Mouse (Mus musculus): ENCODE results near the gene Sel1l. TPM values are rescaled to one million over a fixed set of nuclear protein-coding genes. Genes with fewer than 3 reads are reported as not detected.

Gene Sel1l
- polyA plus RNA-seq, 1 experiment, result 91.4 TPM

DNA sequence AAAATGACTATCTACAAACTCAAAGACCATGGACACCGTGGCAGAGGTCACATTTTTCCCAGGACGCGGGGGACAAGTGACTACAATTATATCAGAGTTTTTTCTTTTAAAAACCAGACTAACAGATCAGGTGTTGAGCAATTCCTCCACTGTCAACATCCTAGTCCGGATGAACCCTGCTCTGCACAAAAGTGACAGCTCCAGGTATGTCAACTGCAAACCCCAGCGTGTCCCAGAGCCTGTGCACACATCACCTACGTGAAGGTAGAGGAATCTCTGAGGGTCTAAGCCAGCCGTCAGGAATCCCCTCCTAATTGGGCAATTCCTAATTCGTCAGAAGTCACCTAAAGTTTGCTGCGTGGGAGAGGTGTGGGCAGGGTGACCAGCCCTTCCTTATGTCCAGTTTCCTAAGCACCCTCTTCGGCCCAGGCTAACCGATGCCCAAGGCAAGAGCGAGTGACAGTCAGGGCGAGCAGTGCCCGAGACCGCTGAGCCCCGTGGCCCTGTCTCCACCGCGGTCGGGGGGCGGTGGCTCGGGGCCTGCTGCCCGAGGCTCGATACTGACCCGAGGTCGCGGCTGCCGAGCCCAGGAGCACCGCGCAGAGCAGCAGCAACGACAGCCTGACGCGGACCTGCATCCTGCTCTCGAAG is 438 bp downstream of the Sel1l start:
- no peak for TF ChIP-seq POLR2A (IDR thresholded peaks at IDR 0.05; ENCODE audit: borderline replicate concordance, low read depth, low read length)
- TF ChIP-seq CTCF (IDR thresholded peaks at IDR 0.05; ENCODE audit: low read depth, low read length), result no peak
- Histone ChIP-seq H3K4me1 (ENCODE audit: control insufficient read depth, insufficient read depth, low read length) (peaks cover 28% of the 10 kb centered on the region), H3K27ac (ENCODE audit: insufficient read depth, low read depth, low read length) (peak overlapping the region; percentile 7; the same call in 1 of the 2 replicates), H3K4me3 (ENCODE audit: insufficient read depth, low read length) (peak overlapping the region; percentile 81)

DNA sequence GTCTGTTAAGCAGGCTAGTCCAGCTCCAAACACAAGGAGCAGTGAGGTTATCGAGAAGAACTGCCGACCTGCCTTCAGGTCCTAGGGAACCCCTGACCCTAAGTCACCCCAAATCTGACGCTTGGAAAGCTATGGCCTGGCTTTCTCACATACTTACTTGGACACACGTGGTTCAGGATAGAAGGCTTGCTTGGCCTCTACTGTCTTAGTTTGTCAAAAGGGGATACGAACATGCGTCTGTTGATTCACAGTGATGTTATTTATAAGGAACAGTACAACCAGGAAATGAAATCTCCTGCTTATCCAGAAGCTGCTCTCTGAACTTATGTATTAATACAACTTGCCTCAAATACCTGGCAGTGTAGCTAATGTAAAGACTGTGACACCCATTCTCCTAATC is 2.9 kb downstream of the Sel1l start:
- Histone ChIP-seq H3K4me1 (ENCODE audit: control insufficient read depth, insufficient read depth, low read length) (peaks cover 33% of the 10 kb centered on the region), H3K27ac (ENCODE audit: insufficient read depth, low read depth, low read length) (no peak overlapping the region)

DNA sequence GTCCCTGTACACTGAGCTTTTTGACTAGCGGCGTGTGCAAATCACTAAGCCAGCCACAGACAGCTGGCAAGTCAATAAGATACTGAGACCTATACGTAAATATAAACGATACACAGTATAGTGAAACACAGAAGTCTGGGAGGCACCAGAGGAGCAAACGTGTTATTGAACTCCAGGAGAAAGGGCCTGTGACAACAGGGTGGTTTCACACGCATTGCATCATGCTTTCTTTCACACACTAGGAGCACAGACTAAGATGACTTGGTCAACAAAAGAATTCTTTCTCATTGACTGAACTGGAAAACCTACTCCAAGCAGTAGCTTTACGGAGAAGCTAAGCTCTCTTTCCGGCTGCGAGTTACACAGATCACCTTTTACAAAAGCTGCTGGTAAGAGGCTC is 3.6 kb downstream of the Sel1l start:
- H3K4me3 ChIP-seq (ENCODE audit: insufficient read depth, low read length), result no peak overlapping the region
- H3K27ac ChIP-seq (ENCODE audit: insufficient read depth, low read depth, low read length), result peak overlapping the region; percentile 19
- no peak for TF ChIP-seq POLR2A (IDR thresholded peaks at IDR 0.05; ENCODE audit: borderline replicate concordance, low read depth, low read length)
- TF ChIP-seq CTCF (IDR thresholded peaks at IDR 0.05; ENCODE audit: low read depth, low read length), result no peak
- H3K4me1 ChIP-seq (ENCODE audit: control insufficient read depth, insufficient read depth, low read length), result peaks cover 33% of the 10 kb centered on the region

More for the DNA sequence above, 2.9 kb downstream of the Sel1l start:
- TF ChIP-seq POLR2A (IDR thresholded peaks at IDR 0.05; ENCODE audit: borderline replicate concordance, low read depth, low read length) (no peak), CTCF (IDR thresholded peaks at IDR 0.05; ENCODE audit: low read depth, low read length) (no peak)
- H3K4me3 ChIP-seq (ENCODE audit: insufficient read depth, low read length), result no peak overlapping the region

DNA sequence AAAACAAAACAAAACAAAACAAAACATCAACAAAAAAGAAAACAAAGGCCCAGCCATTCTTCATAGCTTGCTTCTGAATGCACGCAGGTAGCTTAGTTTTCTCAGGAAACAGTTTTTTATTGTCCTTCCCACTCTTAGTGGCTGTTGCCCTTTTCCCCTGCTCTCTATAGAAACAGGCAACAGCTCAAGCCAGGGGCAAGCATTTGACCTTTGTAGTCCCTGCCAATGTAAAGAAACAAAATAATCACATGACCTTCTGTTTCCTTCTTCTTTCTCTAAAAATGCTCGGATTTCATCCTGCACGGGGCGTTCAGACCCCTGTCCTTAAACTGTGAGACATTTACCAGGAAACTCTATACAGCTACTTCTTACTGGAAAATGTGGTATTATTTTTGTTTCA is 4.4 kb downstream of the Sel1l start:
- TF ChIP-seq CTCF (IDR thresholded peaks at IDR 0.05; ENCODE audit: low read depth, low read length) (no peak), POLR2A (IDR thresholded peaks at IDR 0.05; ENCODE audit: borderline replicate concordance, low read depth, low read length) (no peak)
- H3K27ac ChIP-seq (ENCODE audit: insufficient read depth, low read depth, low read length), result peak overlapping the region; percentile 44
- H3K4me3 ChIP-seq (ENCODE audit: insufficient read depth, low read length), result no peak overlapping the region
- peaks cover 33% of the 10 kb centered on the region for H3K4me1 ChIP-seq (ENCODE audit: control insufficient read depth, insufficient read depth, low read length)

DNA sequence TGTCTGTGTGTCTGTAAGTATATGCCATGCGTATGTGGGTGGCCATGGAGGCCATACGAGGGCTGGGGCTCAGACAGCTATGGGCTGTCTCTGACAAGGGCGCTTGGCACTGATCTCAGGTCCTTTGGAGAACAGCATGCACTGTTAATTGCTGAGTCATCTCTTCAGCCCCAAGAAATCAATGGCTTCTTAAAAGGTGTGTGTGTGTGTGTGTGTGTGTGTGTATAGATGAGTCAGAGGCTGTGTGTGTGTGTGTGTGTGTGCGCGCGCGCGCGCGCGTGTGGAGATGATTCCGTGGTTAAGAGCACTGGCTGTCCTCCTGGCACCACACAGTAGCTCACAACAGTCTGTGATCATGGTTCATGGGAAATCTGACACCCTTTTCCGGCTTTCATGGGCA is 5.1 kb downstream of the Sel1l start:
- Histone ChIP-seq H3K27ac (ENCODE audit: insufficient read depth, low read depth, low read length) (peak overlapping the region; percentile 44), H3K4me1 (ENCODE audit: control insufficient read depth, insufficient read depth, low read length) (peaks cover 33% of the 10 kb centered on the region), H3K4me3 (ENCODE audit: insufficient read depth, low read length) (no peak overlapping the region)
- TF ChIP-seq CTCF (IDR thresholded peaks at IDR 0.05; ENCODE audit: low read depth, low read length) (no peak), POLR2A (IDR thresholded peaks at IDR 0.05; ENCODE audit: borderline replicate concordance, low read depth, low read length) (no peak)

DNA sequence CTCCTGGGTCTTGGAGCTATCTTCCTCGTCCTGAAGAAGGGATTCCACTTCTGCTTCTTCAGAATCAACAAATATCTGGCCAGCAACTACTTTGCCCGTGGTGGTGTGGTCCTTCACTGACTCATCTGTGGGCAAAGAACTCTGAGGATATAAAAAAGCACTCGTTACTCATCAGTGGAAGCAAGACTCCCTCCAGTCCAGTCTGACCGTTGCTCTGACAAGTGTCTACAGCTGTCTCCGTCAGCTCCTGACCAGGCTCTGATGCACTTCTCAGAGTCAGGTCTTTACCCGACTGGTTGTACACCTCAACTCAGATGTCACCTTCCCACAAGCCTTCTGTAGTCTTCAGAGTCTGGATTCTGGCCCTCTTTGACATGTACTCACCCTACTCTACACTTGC is 7.2 kb downstream of the Sel1l start:
- Histone ChIP-seq H3K27ac (ENCODE audit: insufficient read depth, low read depth, low read length) (peak overlapping the region; percentile 16; the same call in 1 of the 2 replicates), H3K4me1 (ENCODE audit: control insufficient read depth, insufficient read depth, low read length) (peaks cover 27% of the 10 kb centered on the region), H3K4me3 (ENCODE audit: insufficient read depth, low read length) (no peak overlapping the region)
- TF ChIP-seq POLR2A (IDR thresholded peaks at IDR 0.05; ENCODE audit: borderline replicate concordance, low read depth, low read length) (no peak), CTCF (IDR thresholded peaks at IDR 0.05; ENCODE audit: low read depth, low read length) (no peak)

DNA sequence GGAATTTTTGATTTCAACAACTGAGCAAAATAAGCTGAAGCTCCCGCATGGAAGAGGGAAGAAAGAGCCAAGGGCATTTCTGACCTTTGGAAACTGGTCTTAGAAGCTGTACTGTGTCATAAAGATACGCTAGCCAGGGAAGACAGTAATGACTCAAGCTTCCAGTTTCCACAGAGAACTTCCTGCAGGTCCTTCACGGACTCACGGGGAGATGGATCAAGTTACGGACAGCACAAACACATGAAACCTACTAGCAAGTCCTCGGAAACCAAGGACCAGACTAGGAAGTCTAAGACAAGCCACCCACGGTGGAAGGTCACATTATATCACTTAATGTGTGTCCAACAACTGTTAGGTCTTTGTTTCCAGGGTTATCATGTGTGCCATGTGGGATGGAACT is 10.7 kb downstream of the Sel1l start:
- TF ChIP-seq POLR2A (IDR thresholded peaks at IDR 0.05; ENCODE audit: borderline replicate concordance, low read depth, low read length), result no peak
- TF ChIP-seq CTCF (IDR thresholded peaks at IDR 0.05; ENCODE audit: low read depth, low read length), result no peak

DNA sequence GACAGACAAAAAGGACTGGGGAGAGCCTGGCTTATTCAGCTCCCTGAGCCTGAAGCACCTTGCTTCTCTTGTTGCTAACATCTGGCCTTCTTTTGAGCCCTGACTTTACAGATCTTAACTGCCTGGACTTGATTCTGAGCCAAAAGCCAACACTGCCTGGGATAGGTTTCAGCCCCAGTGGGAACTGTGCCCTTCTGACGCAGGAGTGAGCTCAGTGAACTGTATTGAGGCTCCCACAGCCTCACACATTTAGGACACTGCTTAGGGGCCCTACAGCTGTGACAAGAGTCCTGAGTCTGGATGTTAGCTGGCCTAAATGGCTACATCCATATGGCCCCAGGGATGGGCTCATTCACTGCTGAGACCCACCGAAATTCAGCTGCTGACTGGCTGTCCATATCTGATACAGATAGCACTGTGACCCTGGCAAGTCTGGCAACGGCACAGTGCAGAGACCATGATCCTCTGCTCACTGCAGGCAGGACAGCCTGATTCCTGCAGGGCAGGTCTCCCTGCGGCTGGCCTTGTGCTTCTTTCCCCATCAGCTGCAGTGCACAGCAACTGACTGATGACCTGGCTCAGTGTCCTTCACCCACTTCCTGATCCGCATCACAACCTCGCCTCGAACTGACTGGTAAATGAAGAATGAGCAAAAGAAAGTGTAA is 11.4 kb downstream of the Sel1l start:
- TF ChIP-seq CTCF (IDR thresholded peaks at IDR 0.05; ENCODE audit: low read depth, low read length) (no peak), POLR2A (IDR thresholded peaks at IDR 0.05; ENCODE audit: borderline replicate concordance, low read depth, low read length) (no peak)
- Histone ChIP-seq H3K27ac (ENCODE audit: insufficient read depth, low read depth, low read length) (no peak overlapping the region), H3K4me1 (ENCODE audit: control insufficient read depth, insufficient read depth, low read length) (peaks cover 6% of the 10 kb centered on the region), H3K4me3 (ENCODE audit: insufficient read depth, low read length) (no peak overlapping the region)

More for the DNA sequence above, 10.7 kb downstream of the Sel1l start:
- Histone ChIP-seq H3K27ac (ENCODE audit: insufficient read depth, low read depth, low read length) (no peak overlapping the region), H3K4me3 (ENCODE audit: insufficient read depth, low read length) (no peak overlapping the region), H3K4me1 (ENCODE audit: control insufficient read depth, insufficient read depth, low read length) (peaks cover 6% of the 10 kb centered on the region)

DNA sequence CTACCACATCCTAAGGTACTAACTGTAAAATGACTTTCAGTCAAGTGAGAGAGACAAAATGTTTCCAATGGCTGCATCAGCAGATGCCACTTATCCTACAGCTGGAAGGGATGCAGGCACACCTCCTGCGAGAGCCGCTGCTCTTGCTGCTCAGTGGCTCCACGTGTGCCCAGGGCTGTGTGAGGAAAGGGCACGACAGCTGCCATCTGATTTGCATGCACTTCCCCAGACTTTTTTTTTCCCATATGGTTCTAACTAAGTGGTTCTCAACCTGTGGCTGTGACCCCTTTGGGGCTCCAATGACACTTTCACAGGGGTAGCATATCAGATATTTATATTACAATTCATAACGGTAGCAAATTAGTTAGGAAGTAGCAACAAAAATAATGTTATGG is 15.0 kb downstream of the Sel1l start:
- no peak overlapping the region for H3K27ac ChIP-seq (ENCODE audit: insufficient read depth, low read depth, low read length)
- TF ChIP-seq POLR2A (IDR thresholded peaks at IDR 0.05; ENCODE audit: borderline replicate concordance, low read depth, low read length) (no peak), CTCF (IDR thresholded peaks at IDR 0.05; ENCODE audit: low read depth, low read length) (no peak)
- H3K4me3 ChIP-seq (ENCODE audit: insufficient read depth, low read length), result no peak overlapping the region
- no peaks in the 10 kb centered on the region for H3K4me1 ChIP-seq (ENCODE audit: control insufficient read depth, insufficient read depth, low read length)

DNA sequence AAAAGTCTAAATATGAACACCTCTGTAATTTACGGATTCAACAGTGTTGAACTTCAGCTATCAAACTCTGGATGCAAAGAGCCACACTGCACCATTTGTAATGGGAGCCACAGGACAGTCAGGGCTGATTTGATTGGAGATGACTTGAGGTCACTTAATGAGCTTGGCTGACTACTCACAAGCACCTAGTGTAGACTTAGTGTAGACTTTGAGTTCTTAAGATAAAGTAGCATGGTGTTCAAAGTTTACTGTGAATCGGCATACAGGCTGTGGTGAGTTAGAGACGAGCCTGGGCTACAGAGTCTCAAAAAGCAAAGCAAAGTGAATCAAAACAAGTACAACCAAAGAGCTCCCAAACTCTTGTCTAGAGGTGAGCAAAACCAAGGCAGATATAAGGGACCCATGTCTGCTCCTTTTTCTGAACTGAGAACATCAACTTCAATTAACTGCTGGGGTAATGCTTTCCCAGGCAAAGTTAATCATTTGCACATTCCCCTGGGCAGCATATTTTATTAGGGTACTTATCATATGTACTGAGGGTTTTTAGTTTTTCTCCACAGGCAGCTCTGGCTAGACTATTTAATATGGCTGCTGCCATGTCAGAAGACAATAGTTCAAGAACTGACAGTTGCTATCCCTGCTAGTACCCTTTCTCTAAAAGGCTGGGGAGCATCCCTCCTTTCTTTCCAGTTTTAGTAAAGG is 15.6 kb downstream of the Sel1l start:
- Histone ChIP-seq H3K27ac (ENCODE audit: insufficient read depth, low read depth, low read length) (no peak overlapping the region), H3K4me1 (ENCODE audit: control insufficient read depth, insufficient read depth, low read length) (no peaks in the 10 kb centered on the region), H3K4me3 (ENCODE audit: insufficient read depth, low read length) (no peak overlapping the region)
- no peak for TF ChIP-seq POLR2A (IDR thresholded peaks at IDR 0.05; ENCODE audit: borderline replicate concordance, low read depth, low read length)
- no peak for TF ChIP-seq CTCF (IDR thresholded peaks at IDR 0.05; ENCODE audit: low read depth, low read length)

Measured in bone marrow macrophage, adult 2 months (primary cell).